Mouse (Mus musculus) urinary bladder, postnatal 36 days (tissue): ENCODE measurements at regions not wholly inside any gene's neighbourhood (a gene's known extent, or its start where the extent isn't known, plus 50 kb on each side); places are given as distances from the start of the nearest gene placed in this dataset.
A peak's percentile ranks its signal among the peaks of the same experiment; 100 is the strongest.

ENCODE experiments used
- DNase-seq, 2 experiments: peaks; one replicate each; pipeline ENCODE4 v3.0.0; 2022; ENCODE audit warnings: low spot score in 2 of 2, mixed read lengths in 1 of 2

- DNase-seq, result no peak
Measured at GRCm38 (mm10) chr9:61135917-61136316, 236.2 kb upstream of the Tle3 start.

- DNase-seq, result peak in 1 of 2 experiments; percentile 11
Measured at GRCm38 (mm10) chr9:61138741-61139368, 233.3 kb upstream of the Tle3 start.

GRCm38 (mm10) chr9:61143101-61143500, 229.1 kb upstream of the Tle3 start:
- DNase-seq, result no peak

- no peak for DNase-seq
Measured at GRCm38 (mm10) chr9:61144685-61145318, 227.4 kb upstream of the Tle3 start.

- DNase-seq, result no peak
Measured at GRCm38 (mm10) chr9:61145738-61146137, 226.4 kb upstream of the Tle3 start.

- no peak for DNase-seq
Measured at GRCm38 (mm10) chr9:61151201-61151600, 221.0 kb upstream of the Tle3 start.

- no peak for DNase-seq
Measured at GRCm38 (mm10) chr9:61151901-61152337, 220.2 kb upstream of the Tle3 start.

- DNase-seq, result no peak
Measured at GRCm38 (mm10) chr9:61154721-61155120, 217.4 kb upstream of the Tle3 start.

GRCm38 (mm10) chr9:61155851-61156250, 216.3 kb upstream of the Tle3 start:
- no peak for DNase-seq

GRCm38 (mm10) chr9:61158192-61158770, 213.9 kb upstream of the Tle3 start:
- DNase-seq, result no peak

GRCm38 (mm10) chr9:61159159-61159558, 213.0 kb upstream of the Tle3 start:
- no peak for DNase-seq

GRCm38 (mm10) chr9:61159616-61160015, 212.6 kb upstream of the Tle3 start:
- no peak for DNase-seq

GRCm38 (mm10) chr9:61162884-61163283, 209.3 kb upstream of the Tle3 start:
- DNase-seq, result no peak

- DNase-seq, result peak in 1 of 2 experiments; percentile 57
Measured at GRCm38 (mm10) chr9:61163671-61164288, 208.4 kb upstream of the Tle3 start.

GRCm38 (mm10) chr9:61164501-61165251, 207.5 kb upstream of the Tle3 start:
- DNase-seq, result peak; percentile 29 to 69

- DNase-seq, result no peak
Measured at GRCm38 (mm10) chr9:61166115-61166514, 206.1 kb upstream of the Tle3 start.

- no peak for DNase-seq
Measured at GRCm38 (mm10) chr9:61167097-61167842, 204.9 kb upstream of the Tle3 start.

- no peak for DNase-seq
Measured at GRCm38 (mm10) chr9:61168931-61169330, 203.2 kb upstream of the Tle3 start.

GRCm38 (mm10) chr9:61169506-61170090, 202.6 kb upstream of the Tle3 start:
- DNase-seq, result peak; percentile 32 to 59

- DNase-seq, result no peak
Measured at GRCm38 (mm10) chr9:61170921-61171320, 201.2 kb upstream of the Tle3 start.

GRCm38 (mm10) chr9:61172421-61172820, 199.7 kb upstream of the Tle3 start:
- DNase-seq, result no peak
